16 mouse cellular contexts compared by ENCODE assay signal in genomic region chr6:117219911-117220481, GRCm38 (mm10). TPM values are rescaled to one million over a fixed set of nuclear protein-coding genes. Genes with fewer than 3 reads are reported as not detected.
DNase-seq lines count a peak whose midpoint lies in the region; ATAC-seq lines count a peak whose summit lies in the region.
"Had no signal": no experiment of that assay in that cellular context is flagged by ENCODE, and none has a peak within 500 bp of the region (broad histone marks: within the 10 kb centered on the region; RNA-seq: fewer than 3 reads in every experiment).

No protein-coding gene starts in this region.

- H3K9ac ChIP-seq in heart, embryonic 11.5 days (ENCODE audit: low read depth, low read length) = no peak overlapping the region
- H3K9ac ChIP-seq in midbrain, embryonic 14.5 days (replicated peaks; ENCODE audit: low read length) = no peak overlapping the region
- H3K9ac ChIP-seq in intestine, embryonic 16.5 days (ENCODE audit: low read depth, low read length) = no peak overlapping the region
- H3K9ac ChIP-seq: heart, embryonic 15.5 days; hindbrain, embryonic 12.5 days; lung, embryonic 14.5 days had no signal

- DNase-seq in heart, adult 11 months = peak; percentile 50
- DNase-seq in midbrain, embryonic 10.5 days (ENCODE audit: low spot score) = no peak
- no peak for DNase-seq in midbrain, embryonic 14.5 days
- DNase-seq in cerebellum, postnatal 14 days = peak; percentile 76 to 87
- DNase-seq in spleen, adult 18-20 months = no peak
- DNase-seq in kidney, adult 8-10 months = no peak
- DNase-seq: adrenal gland, adult 8-10 months; kidney, adult 9 months; right cerebral cortex, postnatal 25 days; thymus, postnatal 36 days had no signal

- no peak overlapping the region for H3K27ac ChIP-seq in heart, embryonic 11.5 days (ENCODE audit: low read depth, low read length)
- 0 out of 2 replicates have a peak overlapping the region, but pooled peaks have one; percentile 2 for H3K27ac ChIP-seq in midbrain, embryonic 10.5 days (replicated peaks)
- no peak overlapping the region for H3K27ac ChIP-seq in midbrain, embryonic 14.5 days (replicated peaks; ENCODE audit: low read depth, low read length)
- no peak overlapping the region for H3K27ac ChIP-seq in intestine, embryonic 16.5 days (ENCODE audit: low read length)
- H3K27ac ChIP-seq: heart, embryonic 15.5 days; hindbrain, embryonic 12.5 days had no signal

- no peak overlapping the region for H3K4me2 ChIP-seq in heart, embryonic 11.5 days
- H3K4me2 ChIP-seq in midbrain, embryonic 14.5 days (ENCODE audit: low read length) = no peak overlapping the region
- H3K4me2 ChIP-seq in intestine, embryonic 16.5 days (ENCODE audit: low read depth, low read length) = no peak overlapping the region
- H3K4me2 ChIP-seq: heart, embryonic 15.5 days; hindbrain, embryonic 12.5 days; lung, embryonic 14.5 days had no signal

- H3K9me3 ChIP-seq in heart, embryonic 11.5 days (replicated peaks; ENCODE audit: control insufficient read depth, low read length) = no peaks in the 10 kb centered on the region
- no peaks in the 10 kb centered on the region for H3K9me3 ChIP-seq in midbrain, embryonic 10.5 days (replicated peaks)
- no peaks in the 10 kb centered on the region for H3K9me3 ChIP-seq in midbrain, embryonic 14.5 days (ENCODE audit: control insufficient read depth, low read length)
- no peaks in the 10 kb centered on the region for H3K9me3 ChIP-seq in intestine, embryonic 16.5 days (ENCODE audit: control insufficient read depth, low read length)
- H3K9me3 ChIP-seq: heart, embryonic 15.5 days; hindbrain, embryonic 12.5 days had no signal

- no peak for ATAC-seq in heart, embryonic 11.5 days (replicated peaks; ENCODE audit: insufficient number of reproducible peaks, low FRiP score, low TSS enrichment)
- ATAC-seq in midbrain, embryonic 14.5 days (ENCODE audit: low FRiP score, low TSS enrichment) = no peak
- no peak for ATAC-seq in intestine, embryonic 16.5 days
- ATAC-seq: midbrain, embryonic 16.5 days had no signal

- H3K4me1 ChIP-seq in heart, embryonic 11.5 days (ENCODE audit: control insufficient read depth, insufficient read depth, low read length) = peaks cover 5% of the 10 kb centered on the region; the same call in 1 of the 2 replicates
- peaks cover 5% of the 10 kb centered on the region; the same call in 1 of the 2 replicates for H3K4me1 ChIP-seq in midbrain, embryonic 10.5 days
- no peaks in the 10 kb centered on the region for H3K4me1 ChIP-seq in midbrain, embryonic 14.5 days (ENCODE audit: control insufficient read depth, insufficient read depth, low read length)
- no peaks in the 10 kb centered on the region for H3K4me1 ChIP-seq in intestine, embryonic 16.5 days (ENCODE audit: control insufficient read depth, insufficient read depth, low read length)
- H3K4me1 ChIP-seq: hindbrain, embryonic 12.5 days had no signal

- no peaks in the 10 kb centered on the region for H3K36me3 ChIP-seq in heart, embryonic 11.5 days (ENCODE audit: control insufficient read depth, insufficient read depth, low read length)
- H3K36me3 ChIP-seq in midbrain, embryonic 10.5 days = no peaks in the 10 kb centered on the region
- H3K36me3 ChIP-seq in midbrain, embryonic 14.5 days (ENCODE audit: control insufficient read depth, insufficient read depth, low read length) = no peaks in the 10 kb centered on the region
- H3K36me3 ChIP-seq in intestine, embryonic 16.5 days (ENCODE audit: control insufficient read depth, insufficient read depth, low read length) = no peaks in the 10 kb centered on the region
- H3K36me3 ChIP-seq: heart, embryonic 15.5 days; hindbrain, embryonic 12.5 days had no signal

- no peak overlapping the region for H3K4me3 ChIP-seq in heart, embryonic 11.5 days (ENCODE audit: low read depth, low read length)
- H3K4me3 ChIP-seq in midbrain, embryonic 10.5 days = no peak overlapping the region
- H3K4me3 ChIP-seq in midbrain, embryonic 14.5 days (replicated peaks; ENCODE audit: low read depth, low read length) = no peak overlapping the region
- no peak overlapping the region for H3K4me3 ChIP-seq in intestine, embryonic 16.5 days (ENCODE audit: low read length)
- H3K4me3 ChIP-seq: heart, embryonic 15.5 days; hindbrain, embryonic 12.5 days had no signal

- WGBS in heart, embryonic 11.5 days (ENCODE audit: insufficient replicate concordance) = 66% methylated on average over 7 of the region's 7 CpGs
- 83% methylated on average over 7 of the region's 7 CpGs for WGBS in midbrain, embryonic 10.5 days
- WGBS in midbrain, embryonic 14.5 days = 83% methylated on average over 7 of the region's 7 CpGs
- WGBS in intestine, embryonic 16.5 days = 76% methylated on average over 7 of the region's 7 CpGs

- peaks cover 4% of the 10 kb centered on the region; the same call in 1 of the 2 replicates for H3K27me3 ChIP-seq in heart, embryonic 11.5 days (ENCODE audit: control insufficient read depth, insufficient read depth, low read length)
- no peaks in the 10 kb centered on the region for H3K27me3 ChIP-seq in midbrain, embryonic 10.5 days (ENCODE audit: low read depth, poor library complexity, severe bottlenecking)
- no peaks in the 10 kb centered on the region for H3K27me3 ChIP-seq in midbrain, embryonic 14.5 days (ENCODE audit: control insufficient read depth, insufficient read depth, low read length)
- H3K27me3 ChIP-seq in intestine, embryonic 16.5 days (replicated peaks; ENCODE audit: control insufficient read depth, insufficient read depth, low read length) = no peaks in the 10 kb centered on the region
- H3K27me3 ChIP-seq: heart, embryonic 15.5 days; hindbrain, embryonic 12.5 days had no signal

RNA-seq across cellular contexts. Expression of gene Cxcl12, which starts 51.7 kb away (rescaled TPM):
- polyA plus RNA-seq in heart, embryonic 11.5 days (2014; fragmentation: Nextera tagmentation; extraction: Ambion mirVana) = 157 and 167 TPM in 2 replicates
- 59.9 and 72.6 TPM in 2 replicates for polyA plus RNA-seq in midbrain, embryonic 10.5 days (2016; fragmentation: Nextera tagmentation; extraction: Ambion mirVana)
- 6.4 and 80.3 TPM in 2 replicates for polyA plus RNA-seq in midbrain, embryonic 14.5 days (2014; fragmentation: Nextera tagmentation; extraction: Ambion mirVana)
- 116 and 120 TPM in 2 replicates for polyA plus RNA-seq in intestine, embryonic 16.5 days (2015; fragmentation: Nextera tagmentation; extraction: Ambion mirVana)

Comparison
In these comparisons a context has a peak if more than half of its experiments do, and no peak if none do; other contexts are left out.
1. DNase-seq: peak in heart, adult 11 months (single experiment) and cerebellum, postnatal 14 days (2 of 2); none in midbrain, embryonic 10.5 days (single experiment), midbrain, embryonic 14.5 days (single experiment), spleen, adult 18-20 months (0 of 2) and kidney, adult 8-10 months (0 of 2).